Mouse (Mus musculus): ENCODE data around the gene Ces1e. TPM values are rescaled to one million over a fixed set of nuclear protein-coding genes. Genes with fewer than 3 reads are reported as not detected.
"Not testable (repeated sequence)": the region's sequence is repeated elsewhere in the genome, so short reads cannot be mapped to it uniquely, and the experiment has no call there.

The Ces1e gene
- polyA plus RNA-seq (2012; rRNA removed), result 0.15 TPM in 1 of 2 replicates, not detected in the other

DNA sequence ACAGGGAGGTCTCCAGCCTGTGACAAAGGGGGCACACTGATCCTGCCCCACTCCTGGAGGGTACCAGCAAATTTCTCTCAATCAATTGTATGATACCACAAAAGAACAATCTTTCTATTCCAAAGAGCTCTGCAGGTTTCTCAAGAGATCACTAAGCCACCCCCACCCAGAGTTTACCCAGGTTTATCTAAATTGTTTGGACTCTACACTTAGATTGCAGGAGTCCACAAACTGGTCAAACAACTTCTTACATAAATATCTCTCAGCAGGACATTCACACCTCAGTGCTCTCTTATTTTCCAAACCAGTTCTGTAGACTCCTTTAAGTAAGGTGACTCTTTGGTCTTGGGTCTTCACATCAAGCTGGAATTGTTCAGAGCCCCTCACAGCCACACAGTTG lies at the start of gene Ces1e:
Gene Ces1e, minus strand, starts transcription at position 174 of the 400 bp plus-strand sequence.
- no peak for DNase-seq (ENCODE audit: low spot score)

- DNase-seq (ENCODE audit: low spot score), result no peak
These were observed 48.9 kb upstream of the Ces1e start for GRCm38 (mm10) chr8:93278176-93278805.

DNA sequence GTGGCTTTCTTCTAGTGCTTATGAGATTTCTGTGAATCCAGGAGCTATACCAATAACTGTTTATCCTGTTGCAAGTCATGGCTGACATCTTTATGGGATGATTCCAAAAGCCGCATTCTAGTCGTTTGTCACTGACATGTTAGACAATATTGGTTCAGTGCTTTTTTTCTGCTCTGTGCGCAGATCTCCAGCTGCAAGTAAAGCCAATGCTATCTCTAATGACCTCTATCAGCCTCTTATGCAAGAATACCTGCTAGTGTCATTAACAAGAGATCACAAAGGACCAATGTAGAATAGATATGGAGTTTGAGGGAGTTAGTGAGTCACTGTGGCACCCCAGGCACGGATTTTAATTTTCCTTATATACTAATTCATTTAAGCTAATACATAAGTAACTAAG lies 45.2 kb upstream of the Ces1e start:
- DNase-seq (ENCODE audit: low spot score), result no peak

DNA sequence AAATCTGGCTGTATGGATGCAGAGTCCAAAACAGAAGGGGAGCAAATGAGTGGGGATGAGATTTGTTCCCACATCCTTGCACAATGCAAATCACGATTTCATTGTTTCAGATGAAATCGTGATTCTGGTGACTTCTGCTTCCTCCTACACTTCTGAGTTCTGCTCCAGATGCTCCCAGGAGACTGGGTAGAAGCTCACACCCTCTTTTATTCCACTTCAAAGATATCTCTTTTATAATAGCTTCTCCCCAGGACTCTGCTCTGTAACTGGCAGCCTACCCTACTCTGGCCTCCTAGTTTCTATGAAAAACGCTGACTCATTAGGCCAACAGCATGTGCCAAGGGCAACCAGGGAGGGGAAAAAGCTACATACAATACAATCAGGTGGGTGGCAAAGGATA lies 43.9 kb upstream of the Ces1e start:
- no peak for DNase-seq (ENCODE audit: low spot score)

GRCm38 (mm10) chr8:93272686-93273085 lies 43.3 kb upstream of the Ces1e start:
- DNase-seq (ENCODE audit: low spot score), result no peak

- DNase-seq (ENCODE audit: low spot score), result no peak
These were observed 32.0 kb upstream of the Ces1e start for GRCm38 (mm10) chr8:93261436-93261835.

GRCm38 (mm10) chr8:93252400-93252925 lies 23.0 kb upstream of the Ces1e start:
- DNase-seq (ENCODE audit: low spot score), result no peak

GRCm38 (mm10) chr8:93246057-93246456 lies 16.6 kb upstream of the Ces1e start:
- no peak for DNase-seq (ENCODE audit: low spot score)

DNA sequence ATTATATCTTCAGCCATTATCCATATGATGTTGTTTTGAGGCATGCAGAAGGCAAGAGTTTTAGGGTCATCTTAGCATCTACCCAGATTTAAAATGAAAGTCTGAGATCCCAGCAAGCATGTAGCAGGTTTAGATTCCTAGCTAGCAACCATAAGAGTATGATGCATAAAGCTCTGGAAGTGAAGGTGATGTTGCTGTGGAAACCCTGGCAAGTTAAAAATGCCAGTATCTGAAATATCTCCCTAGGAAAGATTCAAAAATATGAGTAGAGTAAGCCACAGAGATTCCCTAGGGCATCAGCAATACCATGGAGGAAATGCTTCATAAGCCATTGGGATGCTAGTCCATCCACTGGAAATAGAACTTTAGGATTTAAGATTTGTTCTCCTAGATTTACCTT lies 10.5 kb upstream of the Ces1e start:
- no peak for DNase-seq (ENCODE audit: low spot score)

DNA sequence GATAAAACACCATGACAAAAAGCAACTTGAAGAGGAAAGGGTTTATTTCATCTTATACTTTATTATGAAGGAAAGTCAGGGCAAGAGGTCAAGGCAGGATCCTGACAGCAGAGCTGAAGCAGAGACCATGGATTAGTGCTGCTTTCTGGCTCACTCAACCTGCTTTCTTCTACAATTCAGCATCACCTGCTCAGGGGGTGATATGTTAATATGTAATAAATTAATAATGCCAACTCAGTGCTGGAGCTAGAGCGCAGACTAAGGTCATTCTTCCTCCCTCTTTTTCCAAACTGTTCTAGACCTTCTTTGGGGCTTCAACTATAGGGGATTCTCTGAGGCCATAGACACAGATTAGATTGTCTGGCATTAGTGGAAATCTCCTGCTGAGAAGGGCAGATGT lies 6.3 kb upstream of the Ces1e start:
- no peak for DNase-seq (ENCODE audit: low spot score)

DNA sequence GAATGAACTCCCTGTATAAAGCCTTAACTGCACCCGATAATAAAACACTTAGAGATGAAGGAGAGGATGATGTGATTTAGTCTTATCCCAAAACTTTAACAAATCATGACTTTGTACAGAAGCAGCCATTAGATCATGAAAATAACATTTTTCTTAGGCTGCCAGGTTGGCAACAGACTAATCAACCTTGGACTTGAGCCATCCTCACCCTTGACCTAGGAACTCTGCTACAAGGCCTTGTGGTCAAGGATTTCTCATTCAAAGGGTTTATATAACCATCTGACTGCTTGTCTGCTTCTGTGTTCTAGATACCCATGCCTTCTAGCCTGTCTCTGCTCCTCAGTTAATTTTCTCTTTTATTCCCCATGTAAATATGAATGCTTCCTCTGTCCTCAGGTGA lies 5.3 kb upstream of the Ces1e start:
- no peak for DNase-seq (ENCODE audit: low spot score)

GRCm38 (mm10) chr8:93234068-93234467 lies 4.6 kb upstream of the Ces1e start:
- DNase-seq (ENCODE audit: low spot score), result no peak

DNA sequence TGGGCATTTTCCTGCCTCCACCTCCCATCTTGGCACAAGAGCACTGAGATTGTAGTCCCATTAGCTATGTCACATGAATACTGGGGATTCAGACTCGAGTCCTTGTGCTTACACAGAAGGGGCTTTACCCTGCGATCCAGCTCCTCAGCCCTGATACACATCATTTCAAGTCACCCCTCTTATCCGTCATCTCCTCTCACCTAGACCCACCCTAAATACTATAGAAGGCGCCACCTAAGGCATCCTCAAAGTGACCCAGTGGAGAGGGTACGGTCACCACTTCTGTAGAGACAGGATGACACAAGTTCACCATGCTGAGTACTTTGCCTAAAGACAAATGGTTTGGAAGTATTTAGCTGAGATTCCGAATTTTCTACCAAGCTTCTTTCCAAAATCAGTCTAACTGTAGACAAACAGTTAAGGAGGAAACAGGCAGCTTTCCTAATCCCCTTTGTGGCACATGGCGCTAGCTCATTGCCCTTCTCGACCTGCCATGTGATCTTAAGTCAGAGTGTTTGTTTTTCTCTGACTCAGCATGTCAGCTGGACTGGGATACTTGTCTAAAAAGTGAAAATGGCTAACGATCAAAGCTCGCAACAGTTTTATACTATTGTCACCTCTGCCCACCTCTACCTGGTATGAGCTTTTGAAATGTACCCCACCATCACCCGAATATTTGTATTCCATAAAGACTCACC lies 597 bp downstream of the Ces1e start:
- DNase-seq (ENCODE audit: low spot score), result no peak

DNA sequence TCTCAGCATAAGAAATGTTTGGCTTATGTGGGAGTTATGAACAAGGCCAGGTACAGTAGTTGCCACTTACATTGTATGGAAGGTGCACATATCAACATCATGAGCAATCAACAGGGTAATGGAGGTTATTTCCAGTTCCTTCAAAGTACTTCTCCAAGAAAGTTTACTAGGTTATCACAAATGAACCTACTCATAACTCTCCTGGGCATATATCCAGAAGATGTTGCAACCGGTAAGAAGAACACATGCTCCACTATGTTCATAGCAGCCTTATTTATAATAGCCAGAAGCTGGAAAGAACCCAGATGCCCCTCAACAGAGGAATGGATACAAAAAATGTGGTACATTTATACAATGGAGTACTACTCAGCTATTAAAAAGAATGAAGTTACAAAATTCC lies 2.9 kb downstream of the Ces1e start:
- DNase-seq (ENCODE audit: low spot score), result not testable (repeated sequence)

- DNase-seq (ENCODE audit: low spot score), result no peak
These were observed 7.5 kb downstream of the Ces1e start for GRCm38 (mm10) chr8:93221896-93222295.

- no peak for DNase-seq (ENCODE audit: low spot score)
These were observed 11.6 kb downstream of the Ces1e start for GRCm38 (mm10) chr8:93217867-93218266.

GRCm38 (mm10) chr8:93217375-93217774 lies 12.0 kb downstream of the Ces1e start:
- no peak for DNase-seq (ENCODE audit: low spot score)

DNA sequence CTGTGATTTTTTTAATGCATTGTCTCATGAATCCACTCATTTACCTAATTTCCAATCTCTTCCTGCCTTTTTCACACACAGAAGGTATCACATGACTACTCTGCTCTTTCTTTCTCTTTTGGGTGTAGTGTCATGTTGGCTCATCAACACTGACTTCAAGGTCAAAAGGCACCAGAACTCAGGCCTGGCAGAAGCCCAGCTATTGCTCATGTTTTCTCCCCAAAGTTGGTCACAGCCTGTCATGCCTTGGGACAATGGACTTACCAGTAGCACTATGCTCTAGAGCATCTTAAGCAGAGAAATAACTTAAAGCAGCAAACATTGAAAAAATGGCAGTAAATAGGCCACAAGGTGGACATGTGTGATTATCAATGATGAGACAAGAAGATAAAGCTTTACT lies 18.3 kb downstream of the Ces1e start:
- no peak for DNase-seq (ENCODE audit: low spot score)

DNA sequence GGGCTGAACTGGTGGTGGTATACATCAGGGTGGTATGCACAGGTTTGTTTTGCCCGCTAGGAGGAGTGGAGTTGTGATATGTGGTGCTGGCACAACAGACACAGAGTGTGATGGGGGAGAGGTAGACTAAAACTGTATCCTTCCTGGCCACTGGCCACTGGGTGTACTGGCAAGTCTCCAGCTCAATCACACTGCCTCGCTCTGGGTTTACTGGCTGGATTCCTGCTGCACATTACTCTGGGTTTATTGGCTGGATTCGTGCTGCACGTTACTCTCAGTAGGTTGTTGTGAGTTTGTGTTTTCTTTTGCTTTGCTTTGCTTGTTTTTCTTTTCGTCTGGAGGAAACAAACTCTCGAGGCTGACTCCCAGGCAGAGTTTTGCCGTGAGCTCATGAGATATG lies 30.3 kb downstream of the Ces1e start:
- DNase-seq (ENCODE audit: low spot score), result not testable (repeated sequence)

- peak; percentile 21 for DNase-seq (ENCODE audit: low spot score)
These were observed 31.5 kb downstream of the Ces1e start, which contains the start of gene Ces1d for GRCm38 (mm10) chr8:93197685-93198525. Gene Ces1d, minus strand, starts transcription at chr8:93197838.

GRCm38 (mm10) chr8:93196436-93196835 lies 33.0 kb downstream of the Ces1e start:
- no peak for DNase-seq (ENCODE audit: low spot score)

DNA sequence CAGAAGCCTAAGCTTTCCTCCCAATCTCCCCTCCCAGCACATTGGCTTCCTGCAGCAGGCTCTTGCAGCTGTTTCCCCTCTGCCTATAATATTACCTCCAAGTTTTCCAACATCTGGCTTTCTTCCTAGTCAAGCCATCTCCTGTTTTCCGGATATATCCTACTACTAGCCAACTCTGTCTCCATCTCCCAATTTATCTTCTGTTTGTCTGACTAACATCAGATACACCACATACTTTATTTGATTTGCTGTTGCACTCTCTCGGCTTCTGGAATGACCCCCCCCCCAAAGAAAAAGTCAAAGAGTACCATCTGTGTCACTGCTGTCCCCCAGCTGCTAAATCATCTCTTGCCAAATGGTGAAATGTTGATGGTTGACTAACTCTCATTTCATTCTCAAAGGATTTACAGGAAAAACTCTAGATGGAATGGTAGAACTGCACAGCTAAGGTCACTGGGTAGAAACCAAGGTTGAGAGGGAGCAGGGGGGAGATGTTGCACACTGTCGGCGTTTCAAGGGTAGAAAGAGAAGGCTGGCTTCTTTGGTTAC lies 48.8 kb downstream of the Ces1e start:
- no peak for DNase-seq (ENCODE audit: low spot score)
